Mouse (Mus musculus): ENCODE measurements at regions not wholly inside any gene's neighbourhood (a gene's known extent, or its start where the extent isn't known, plus 50 kb on each side); places are given as distances from the start of the nearest gene placed in this dataset.
A peak's percentile ranks its signal among the peaks of the same experiment; 100 is the strongest.

GRCm38 (mm10) chr17:79199814-79200491 lies 148.2 kb downstream of the Qpct start:
- Histone ChIP-seq H3K36me3 (no peaks in the 10 kb centered on the region), H3K4me2 (replicated peaks) (peak overlapping the region; percentile 27), H3K9ac (no peak overlapping the region), H3K4me1 (peaks cover 16% of the 10 kb centered on the region), H3K9me3 (replicated peaks) (no peaks in the 10 kb centered on the region), H3K27ac (replicated peaks) (peak overlapping the region; percentile 73), H3K27me3 (no peaks in the 10 kb centered on the region), H3K4me3 (replicated peaks) (no peak overlapping the region)
- WGBS, result 35% methylated on average over 9 of the region's 9 CpGs
- ATAC-seq (ENCODE audit: insufficient number of reproducible peaks, low FRiP score, low TSS enrichment, low read depth), result peak; percentile 63; the same call in 1 of the 2 replicates

- no peak for ATAC-seq (ENCODE audit: insufficient number of reproducible peaks, low FRiP score, low TSS enrichment, low read depth)
- Histone ChIP-seq H3K4me2 (replicated peaks) (no peak overlapping the region), H3K36me3 (no peaks in the 10 kb centered on the region), H3K9ac (no peak overlapping the region), H3K9me3 (replicated peaks) (no peaks in the 10 kb centered on the region), H3K27ac (replicated peaks) (no peak overlapping the region), H3K4me1 (peaks cover 9% of the 10 kb centered on the region; the same call in 1 of the 2 replicates), H3K27me3 (no peaks in the 10 kb centered on the region), H3K4me3 (replicated peaks) (no peak overlapping the region)
- WGBS, result 50% methylated on average over 5 of the region's 5 CpGs
Observed at GRCm38 (mm10) chr17:79191871-79192373, 140.2 kb downstream of the Qpct start.

- no peaks in the 10 kb centered on the region for H3K9me3 ChIP-seq (replicated peaks)
- no peak overlapping the region for H3K4me2 ChIP-seq (replicated peaks)
- H3K27me3 ChIP-seq, result no peaks in the 10 kb centered on the region
- H3K4me1 ChIP-seq, result peaks cover 9% of the 10 kb centered on the region; the same call in 1 of the 2 replicates
- WGBS, result 53% methylated on average over 7 of the region's 7 CpGs
- no peak overlapping the region for H3K4me3 ChIP-seq (replicated peaks)
- H3K36me3 ChIP-seq, result no peaks in the 10 kb centered on the region
- no peak overlapping the region for H3K9ac ChIP-seq
- ATAC-seq (ENCODE audit: insufficient number of reproducible peaks, low FRiP score, low TSS enrichment, low read depth), result no peak
- no peak overlapping the region for H3K27ac ChIP-seq (replicated peaks)
Observed at GRCm38 (mm10) chr17:79188282-79188681, 136.6 kb downstream of the Qpct start.

- ATAC-seq (ENCODE audit: insufficient number of reproducible peaks, low FRiP score, low TSS enrichment, low read depth), result no peak
- Histone ChIP-seq H3K4me1 (peaks cover 7% of the 10 kb centered on the region; the same call in 1 of the 2 replicates), H3K4me2 (replicated peaks) (no peak overlapping the region), H3K27me3 (no peaks in the 10 kb centered on the region), H3K9me3 (replicated peaks) (no peaks in the 10 kb centered on the region), H3K36me3 (no peaks in the 10 kb centered on the region), H3K27ac (replicated peaks) (no peak overlapping the region), H3K4me3 (replicated peaks) (no peak overlapping the region), H3K9ac (no peak overlapping the region)
- 64% methylated on average over 3 of the region's 3 CpGs for WGBS
Observed at GRCm38 (mm10) chr17:79180277-79181130, 128.8 kb downstream of the Qpct start.

GRCm38 (mm10) chr17:79177259-79177658 lies 125.6 kb downstream of the Qpct start:
- H3K4me2 ChIP-seq (replicated peaks), result no peak overlapping the region
- 73% methylated on average over 3 of the region's 3 CpGs for whole genome bisulfite sequencing
- peaks cover 7% of the 10 kb centered on the region for H3K4me1 ChIP-seq
- H3K9ac ChIP-seq, result no peak overlapping the region
- no peaks in the 10 kb centered on the region for H3K27me3 ChIP-seq
- no peak overlapping the region for H3K27ac ChIP-seq (replicated peaks)
- ATAC-seq (ENCODE audit: insufficient number of reproducible peaks, low FRiP score, low TSS enrichment, low read depth), result no peak
- H3K9me3 ChIP-seq (replicated peaks), result no peaks in the 10 kb centered on the region
- H3K36me3 ChIP-seq, result no peaks in the 10 kb centered on the region
- no peak overlapping the region for H3K4me3 ChIP-seq (replicated peaks)

GRCm38 (mm10) chr17:79176356-79176755 lies 124.7 kb downstream of the Qpct start:
- 0 out of 2 replicates have a peak, but pooled peaks have one; percentile 7 for ATAC-seq (ENCODE audit: insufficient number of reproducible peaks, low FRiP score, low TSS enrichment, low read depth)
- 79% methylated on average over 7 of the region's 7 CpGs for WGBS
- no peak overlapping the region for H3K9ac ChIP-seq
- H3K4me1 ChIP-seq, result peaks cover 7% of the 10 kb centered on the region
- H3K27me3 ChIP-seq, result no peaks in the 10 kb centered on the region
- no peaks in the 10 kb centered on the region for H3K36me3 ChIP-seq
- no peak overlapping the region for H3K4me2 ChIP-seq (replicated peaks)
- H3K4me3 ChIP-seq (replicated peaks), result no peak overlapping the region
- H3K9me3 ChIP-seq (replicated peaks), result no peaks in the 10 kb centered on the region
- no peak overlapping the region for H3K27ac ChIP-seq (replicated peaks)

GRCm38 (mm10) chr17:79175381-79175780 lies 123.7 kb downstream of the Qpct start:
- WGBS, result 53% methylated on average over 2 of the region's 2 CpGs
- no peak overlapping the region for H3K9ac ChIP-seq
- H3K4me2 ChIP-seq (replicated peaks), result no peak overlapping the region
- no peaks in the 10 kb centered on the region for H3K9me3 ChIP-seq (replicated peaks)
- H3K4me1 ChIP-seq, result peaks cover 1% of the 10 kb centered on the region; the same call in 1 of the 2 replicates
- H3K4me3 ChIP-seq (replicated peaks), result no peak overlapping the region
- no peak overlapping the region; the same call in 1 of the 2 replicates for H3K27ac ChIP-seq (replicated peaks)
- no peak for ATAC-seq (ENCODE audit: insufficient number of reproducible peaks, low FRiP score, low TSS enrichment, low read depth)
- no peaks in the 10 kb centered on the region for H3K27me3 ChIP-seq
- H3K36me3 ChIP-seq, result no peaks in the 10 kb centered on the region

GRCm38 (mm10) chr17:79172328-79172727 lies 120.6 kb downstream of the Qpct start:
- H3K27me3 ChIP-seq, result no peaks in the 10 kb centered on the region
- ATAC-seq (ENCODE audit: insufficient number of reproducible peaks, low FRiP score, low TSS enrichment, low read depth), result no peak
- no peak overlapping the region for H3K4me2 ChIP-seq (replicated peaks)
- H3K4me1 ChIP-seq, result no peaks in the 10 kb centered on the region; the same call in 1 of the 2 replicates
- H3K4me3 ChIP-seq (replicated peaks), result no peak overlapping the region
- no peaks in the 10 kb centered on the region for H3K36me3 ChIP-seq
- no peak overlapping the region for H3K9ac ChIP-seq
- 47% methylated on average over 2 of the region's 2 CpGs for WGBS
- H3K9me3 ChIP-seq (replicated peaks), result no peaks in the 10 kb centered on the region
- no peak overlapping the region for H3K27ac ChIP-seq (replicated peaks)

GRCm38 (mm10) chr17:79170690-79171089 lies 119.0 kb downstream of the Qpct start:
- H3K4me3 ChIP-seq (replicated peaks), result no peak overlapping the region
- no peaks in the 10 kb centered on the region for H3K27me3 ChIP-seq
- no peak overlapping the region for H3K9ac ChIP-seq
- H3K4me1 ChIP-seq, result no peaks in the 10 kb centered on the region; the same call in 1 of the 2 replicates
- ATAC-seq (ENCODE audit: insufficient number of reproducible peaks, low FRiP score, low TSS enrichment, low read depth), result no peak
- no peak overlapping the region for H3K27ac ChIP-seq (replicated peaks)
- no peak overlapping the region for H3K4me2 ChIP-seq (replicated peaks)
- 48% methylated on average over 4 of the region's 4 CpGs for WGBS
- no peaks in the 10 kb centered on the region for H3K36me3 ChIP-seq
- H3K9me3 ChIP-seq (replicated peaks), result no peaks in the 10 kb centered on the region

GRCm38 (mm10) chr17:79167198-79167597 lies 115.5 kb downstream of the Qpct start:
- no peaks in the 10 kb centered on the region for H3K27me3 ChIP-seq
- WGBS, result 77% methylated on average over 6 of the region's 6 CpGs
- H3K27ac ChIP-seq (replicated peaks), result no peak overlapping the region
- no peak overlapping the region for H3K4me3 ChIP-seq (replicated peaks)
- H3K4me2 ChIP-seq (replicated peaks), result no peak overlapping the region
- H3K9ac ChIP-seq, result no peak overlapping the region
- H3K36me3 ChIP-seq, result no peaks in the 10 kb centered on the region
- ATAC-seq (ENCODE audit: insufficient number of reproducible peaks, low FRiP score, low TSS enrichment, low read depth), result no peak
- peaks cover 10% of the 10 kb centered on the region; the same call in 1 of the 2 replicates for H3K4me1 ChIP-seq
- H3K9me3 ChIP-seq (replicated peaks), result no peaks in the 10 kb centered on the region

GRCm38 (mm10) chr17:79164874-79165553 lies 113.3 kb downstream of the Qpct start:
- ATAC-seq (ENCODE audit: insufficient number of reproducible peaks, low FRiP score, low TSS enrichment, low read depth), result no peak
- no peak overlapping the region for H3K9ac ChIP-seq
- no peak overlapping the region for H3K4me2 ChIP-seq (replicated peaks)
- H3K36me3 ChIP-seq, result no peaks in the 10 kb centered on the region
- peaks cover 10% of the 10 kb centered on the region; the same call in 1 of the 2 replicates for H3K4me1 ChIP-seq
- no peak overlapping the region for H3K4me3 ChIP-seq (replicated peaks)
- no peaks in the 10 kb centered on the region for H3K27me3 ChIP-seq
- H3K27ac ChIP-seq (replicated peaks), result no peak overlapping the region
- H3K9me3 ChIP-seq (replicated peaks), result no peaks in the 10 kb centered on the region
- WGBS, result 46% methylated on average over 5 of the region's 5 CpGs
